Mouse (Mus musculus) G1E (cell line): Measurements from ENCODE around the gene Katnal1. TPM values are rescaled to one million over a fixed set of nuclear protein-coding genes. Genes with fewer than 3 reads are reported as not detected.

ENCODE experiments used
- ATAC-seq: 2 replicates; pipeline ENCODE4 v1.8.0; 2016; ENCODE audit warnings: mild to moderate bottlenecking; ENCODE audit not compliant: insufficient number of reproducible peaks, poor library complexity, low FRiP score, severe bottlenecking; ENCODE audit errors: extremely low read depth
- DNase-seq: peaks from one replicate; pipeline ENCODE4 v3.0.0; 2012; ENCODE audit warnings: low spot score
- H3K27me3 ChIP-seq: 2 replicates; pipeline ENCODE4 v1.6.1; 2012; ENCODE audit warnings: mild to moderate bottlenecking, low read length, inconsistent platforms; ENCODE audit not compliant: insufficient read depth
- H3K36me3 ChIP-seq: replicated peaks from 2 replicates; pipeline ENCODE3; 2012; ENCODE audit warnings: mild to moderate bottlenecking, inconsistent platforms
- H3K4me1 ChIP-seq: 2 replicates; pipeline ENCODE4 v1.6.1; 2012; ENCODE audit warnings: low read depth, low read length, inconsistent platforms, mixed read lengths; ENCODE audit not compliant: insufficient read depth
- H3K4me3 ChIP-seq: 2 replicates; pipeline ENCODE4 v1.5.1; 2012; ENCODE audit warnings: low read depth, mild to moderate bottlenecking, inconsistent platforms, low read length, moderate library complexity, mixed read lengths
- H3K9me3 ChIP-seq: replicated peaks from 2 replicates; pipeline ENCODE4 v1.6.1; 2012; ENCODE audit warnings: inconsistent platforms
- CTCF ChIP-seq: IDR thresholded peaks from 2 replicates; pipeline ENCODE4 v1.5.1; 2012; ENCODE audit warnings: low read depth, low read length, inconsistent platforms, mixed read lengths
- GATA1 ChIP-seq: IDR thresholded peaks from 2 replicates; pipeline ENCODE4 v1.6.1; 2012; ENCODE audit warnings: borderline replicate concordance, low read length, inconsistent platforms, mixed read lengths
- GATA2 ChIP-seq: IDR thresholded peaks from 2 replicates; pipeline ENCODE4 v1.6.1; 2012; ENCODE audit warnings: low read depth, low read length, inconsistent platforms, borderline replicate concordance
- POLR2AphosphoS5 ChIP-seq: IDR thresholded peaks from 2 replicates; pipeline ENCODE4 v1.6.1; 2012; ENCODE audit warnings: low read depth, low read length, inconsistent platforms; ENCODE audit not compliant: insufficient replicate concordance
- TAL1 ChIP-seq: conservative IDR thresholded peaks from 2 replicates; pipeline ENCODE4 v1.6.1; 2012; ENCODE audit warnings: low read depth, low read length, inconsistent platforms, mixed read lengths
- polyA plus RNA-seq: library from polyadenylated mRNA; stranded (reverse); fragments of >175 nt; gene quantifications from 2 replicates; pipeline ENCODE4 v1.2.3, GENCODE M21; 2012
- total RNA-seq, 2 experiments: library from RNA; stranded (forward) in 1 of 2; stranded (reverse) in 1 of 2; fragments of 200-1000 nt in 1 of 2; fragments of >200 nt in 1 of 2; fragmentation: Nextera tagmentation in 1 of 2; gene quantifications; 2 replicates each; pipeline ENCODE4 v1.2.3; 2014 to 2017

Gene Katnal1
- total and polyA plus RNA-seq, 3 experiments = 0.71 TPM; not detected in 2

DNA sequence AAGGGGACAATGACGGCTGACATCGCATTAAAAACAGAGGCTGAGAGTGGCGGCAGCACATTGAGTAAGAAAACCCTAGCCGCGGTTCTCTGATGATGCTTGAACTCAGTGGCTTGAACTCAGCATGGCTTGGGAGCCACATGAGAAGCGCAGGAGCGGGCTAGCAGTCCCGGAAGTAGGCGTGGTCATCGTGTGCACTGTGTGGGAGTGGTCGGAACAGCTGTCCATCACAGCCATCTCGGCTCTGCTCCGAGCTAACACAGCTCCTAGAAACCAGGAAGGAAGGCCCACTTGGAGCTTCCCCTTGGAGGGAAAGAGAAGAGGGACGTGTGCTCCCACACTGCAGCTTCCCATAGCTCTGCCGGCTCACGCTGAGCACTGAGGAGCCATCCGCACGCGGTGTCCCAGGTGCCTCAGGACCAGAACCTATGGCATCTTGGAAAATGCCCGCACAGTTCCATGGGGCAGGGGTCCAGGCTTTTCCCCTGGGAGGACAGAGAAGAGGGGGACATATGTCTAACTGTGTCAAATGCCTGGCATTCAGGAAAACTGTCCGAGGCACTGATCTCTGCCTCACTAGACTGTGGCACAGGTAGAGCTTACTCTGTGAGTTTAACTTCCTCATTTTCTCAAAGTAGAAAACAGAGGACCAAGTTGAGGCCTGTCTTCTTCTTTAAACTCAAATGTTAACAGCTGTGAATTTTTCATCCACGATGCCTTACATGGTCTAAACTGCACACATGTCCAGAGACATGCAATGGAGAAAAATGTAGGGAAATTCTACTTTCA, 43.1 kb downstream of the Katnal1 start:
- H3K27me3 ChIP-seq = no peaks in the 10 kb centered on the region
- peaks cover 49% of the 10 kb centered on the region for H3K9me3 ChIP-seq
- no peaks in the 10 kb centered on the region for H3K4me1 ChIP-seq
- H3K4me3 ChIP-seq = no peak overlapping the region
- TF ChIP-seq CTCF (no peak), GATA1 (no peak), TAL1 (no peak), POLR2AphosphoS5 (no peak), GATA2 (no peak)
- H3K36me3 ChIP-seq = no peaks in the 10 kb centered on the region
- ATAC-seq (no peak), DNase-seq (no peak)

DNA sequence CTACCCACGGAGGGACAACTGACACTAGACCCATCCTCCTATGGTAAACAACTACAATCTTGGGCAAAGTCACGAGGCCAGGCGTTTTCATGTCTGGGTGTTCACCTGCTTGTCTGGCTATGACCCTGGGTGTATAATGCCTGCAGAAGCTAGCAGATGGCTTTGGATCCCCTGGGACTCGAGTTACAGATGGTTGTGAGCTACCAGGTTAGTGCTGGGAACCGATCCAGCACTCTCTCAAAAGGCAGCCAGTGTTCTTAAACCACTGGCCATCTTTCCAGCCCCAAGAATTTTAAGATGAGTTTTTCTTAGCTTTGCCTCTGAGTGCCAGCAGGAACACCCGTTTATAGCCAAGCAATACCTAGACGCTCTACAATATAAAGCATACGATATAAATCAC, 45.4 kb downstream of the Katnal1 start:
- no peaks in the 10 kb centered on the region for H3K27me3 ChIP-seq
- TF ChIP-seq TAL1 = no peak
- no peak for TF ChIP-seq GATA2
- TF ChIP-seq POLR2AphosphoS5 = no peak
- TF ChIP-seq GATA1 = no peak
- no peak for TF ChIP-seq CTCF
- H3K4me3 ChIP-seq = no peak overlapping the region
- ATAC-seq (no peak), DNase-seq (no peak)
- H3K9me3 ChIP-seq = peaks cover 57% of the 10 kb centered on the region
- no peaks in the 10 kb centered on the region for H3K36me3 ChIP-seq
- H3K4me1 ChIP-seq = no peaks in the 10 kb centered on the region

DNA sequence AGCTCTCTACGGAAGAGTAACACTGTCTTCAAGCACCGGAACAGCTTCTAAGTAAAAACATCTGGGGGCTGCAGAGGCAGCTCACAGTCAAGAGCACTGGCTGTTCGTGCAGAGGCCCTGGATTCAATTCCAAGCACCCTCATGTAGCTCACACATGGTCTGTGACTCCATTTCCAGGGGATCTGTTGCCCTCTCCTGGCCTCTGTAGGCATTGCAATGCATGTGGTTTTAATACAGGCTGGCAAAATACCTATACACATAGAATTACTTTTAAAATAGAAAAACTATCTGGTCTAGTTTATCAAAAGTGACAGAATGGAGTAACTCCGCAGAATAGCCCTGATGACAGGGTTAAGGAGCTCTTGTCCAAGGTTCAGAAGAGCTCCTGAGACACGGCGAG, 49.9 kb downstream of the Katnal1 start:
- Histone ChIP-seq H3K27me3 (no peaks in the 10 kb centered on the region), H3K9me3 (peaks cover 72% of the 10 kb centered on the region), H3K4me1 (no peaks in the 10 kb centered on the region), H3K4me3 (no peak overlapping the region), H3K36me3 (no peaks in the 10 kb centered on the region)
- TF ChIP-seq GATA1 (no peak), CTCF (no peak)
- no peak for DNase-seq
- no peak for ATAC-seq

DNA sequence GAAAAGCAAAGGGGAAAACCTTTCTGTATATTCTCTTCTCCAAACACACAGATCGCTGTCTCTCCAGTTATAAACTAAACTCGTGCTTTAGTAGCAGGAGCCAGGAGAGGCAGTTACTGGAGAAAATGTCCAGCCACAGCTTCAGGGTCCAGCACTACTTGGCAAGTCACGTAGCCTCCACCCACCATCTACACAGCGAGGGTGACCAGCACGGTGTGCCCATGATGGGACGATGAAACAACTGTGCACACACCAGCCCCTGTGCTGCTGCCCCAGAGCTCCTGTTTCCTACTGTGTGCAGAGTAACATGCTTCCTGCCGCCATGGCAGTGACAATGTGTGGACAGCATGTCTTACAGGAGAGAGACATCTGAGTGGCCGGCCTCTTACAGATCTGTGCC, 56.0 kb downstream of the Katnal1 start:
- Histone ChIP-seq H3K27me3 (no peaks in the 10 kb centered on the region), H3K36me3 (no peaks in the 10 kb centered on the region), H3K4me1 (no peaks in the 10 kb centered on the region), H3K9me3 (peaks cover 66% of the 10 kb centered on the region), H3K4me3 (no peak overlapping the region)
- DNase-seq (no peak), ATAC-seq (no peak)
- TF ChIP-seq TAL1 = no peak

DNA sequence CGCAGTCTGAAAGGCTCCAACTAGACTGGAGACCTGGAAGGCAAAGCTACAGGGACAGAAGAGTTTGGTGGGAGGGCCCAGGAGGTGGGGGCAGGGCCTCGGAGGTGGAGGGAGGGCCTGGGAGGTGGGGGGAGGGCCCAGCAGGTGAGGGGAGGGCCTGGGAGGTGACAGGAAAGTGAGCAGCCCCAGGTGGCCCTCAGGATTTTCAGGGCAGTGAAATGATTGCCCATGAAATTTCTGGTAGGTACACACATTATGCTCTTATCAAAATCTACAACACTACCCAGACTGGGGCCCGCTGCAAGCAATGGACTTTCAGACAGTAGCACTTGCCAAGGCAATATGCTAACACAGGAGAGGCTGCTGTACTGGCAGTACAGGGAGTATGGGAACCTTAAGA, 59.5 kb downstream of the Katnal1 start:
- no peaks in the 10 kb centered on the region for H3K27me3 ChIP-seq

DNA sequence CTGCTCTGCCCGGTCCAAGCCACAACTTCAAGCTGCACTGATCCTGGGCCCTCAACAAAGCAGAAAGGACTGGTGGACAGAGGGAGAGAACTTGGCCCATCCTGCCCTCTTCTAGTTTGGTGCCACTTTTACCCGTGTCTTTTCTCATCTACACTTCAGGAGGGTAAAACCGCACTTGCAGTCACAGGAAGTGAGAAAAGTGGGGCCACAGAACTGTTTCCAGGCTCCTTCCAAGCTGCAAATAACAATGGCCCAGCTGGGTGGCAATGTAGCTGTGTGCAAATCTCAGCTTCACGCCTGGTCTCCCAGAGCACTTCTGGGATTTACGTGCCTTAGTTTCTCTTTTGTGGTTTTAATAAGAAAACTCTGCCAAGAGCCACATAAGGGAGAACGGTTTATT, 61.4 kb downstream of the Katnal1 start:
- ATAC-seq (no peak), DNase-seq (no peak)
- no peaks in the 10 kb centered on the region for H3K36me3 ChIP-seq
- no peak overlapping the region for H3K4me3 ChIP-seq
- no peaks in the 10 kb centered on the region for H3K4me1 ChIP-seq
- H3K9me3 ChIP-seq = peaks cover 60% of the 10 kb centered on the region
- H3K27me3 ChIP-seq = no peaks in the 10 kb centered on the region
- TF ChIP-seq POLR2AphosphoS5 (no peak), CTCF (no peak), GATA1 (no peak), TAL1 (no peak), GATA2 (no peak)

More for the DNA sequence above, 59.5 kb downstream of the Katnal1 start:
- DNase-seq = no peak
- Histone ChIP-seq H3K4me1 (no peaks in the 10 kb centered on the region), H3K9me3 (peaks cover 64% of the 10 kb centered on the region), H3K36me3 (no peaks in the 10 kb centered on the region), H3K4me3 (no peak overlapping the region)
- TF ChIP-seq GATA1 = no peak
- ATAC-seq = no peak

DNA sequence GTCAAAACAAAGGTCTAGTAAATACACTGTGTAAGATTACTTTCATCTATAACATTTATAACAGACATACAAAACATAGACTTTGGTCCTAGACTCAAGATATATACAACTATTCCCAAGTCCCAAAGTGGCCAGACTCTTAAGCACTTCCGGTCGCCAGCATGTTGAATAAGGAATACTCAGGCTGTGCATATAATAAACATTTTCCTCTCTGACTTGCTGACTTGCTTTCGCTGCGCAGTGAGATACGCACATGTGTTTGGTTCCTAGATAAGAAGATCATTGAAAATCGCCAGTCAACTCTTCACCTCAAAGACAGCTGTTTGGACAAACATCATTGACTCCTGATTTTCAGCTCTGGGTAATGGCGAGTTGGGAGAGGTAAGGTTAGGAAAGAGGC, 61.9 kb downstream of the Katnal1 start:
- H3K27me3 ChIP-seq = no peaks in the 10 kb centered on the region
- TF ChIP-seq CTCF (no peak), GATA1 (no peak), TAL1 (no peak), POLR2AphosphoS5 (no peak), GATA2 (no peak)
- H3K4me3 ChIP-seq = no peak overlapping the region
- no peaks in the 10 kb centered on the region for H3K4me1 ChIP-seq
- no peaks in the 10 kb centered on the region for H3K36me3 ChIP-seq
- H3K9me3 ChIP-seq = peaks cover 60% of the 10 kb centered on the region
- ATAC-seq (no peak), DNase-seq (no peak)
